Mouse (Mus musculus): ENCODE results near the gene Gm49388. TPM values are rescaled to one million over a fixed set of nuclear protein-coding genes. Genes with fewer than 3 reads are reported as not detected.
"Not testable (repeated sequence)": the region's sequence is repeated elsewhere in the genome, so short reads cannot be mapped to it uniquely, and the experiment has no call there.

Gm49388 gene
- polyA plus RNA-seq, 1 experiment from 2014 or later: not detected

DNA sequence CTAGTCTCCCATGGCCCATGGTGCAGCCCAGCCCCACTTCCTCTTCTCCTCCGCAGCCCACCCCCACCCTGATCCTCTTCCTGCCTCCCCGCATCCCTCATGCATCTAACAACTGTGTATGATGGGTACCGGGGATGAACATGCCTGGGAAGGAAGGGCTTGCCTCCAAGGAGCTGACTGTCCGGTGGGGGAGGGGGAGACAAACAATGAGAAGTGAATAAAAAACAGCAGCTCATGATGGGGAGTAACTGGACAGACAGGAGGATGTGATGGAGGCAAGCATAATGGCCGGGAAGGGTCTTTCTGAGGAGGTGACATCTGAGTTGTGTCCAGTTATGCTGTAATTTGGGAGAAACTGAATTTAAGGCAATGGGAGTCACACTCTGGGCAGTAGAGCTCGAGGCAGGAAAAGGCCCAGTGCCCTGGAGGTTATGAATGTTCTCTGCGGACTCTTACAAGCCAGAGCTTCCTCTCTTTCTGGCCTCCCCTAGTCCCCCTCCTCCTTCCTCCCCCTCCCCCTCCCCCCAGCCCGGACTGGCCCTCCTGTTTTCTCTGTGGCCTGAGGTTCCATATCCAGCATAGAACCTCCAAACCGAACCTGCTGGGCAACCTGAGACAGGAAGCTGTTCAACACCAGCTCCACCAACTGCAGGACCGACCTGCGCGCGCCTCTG, 35.6 kb downstream of the Gm49388 start:
- no peak overlapping the region for H3K4me2 ChIP-seq
- 29% methylated on average over 13 of the region's 13 CpGs for WGBS (ENCODE audit: insufficient replicate concordance)
- H3K4me3 ChIP-seq (replicated peaks): no peak overlapping the region
- no peak overlapping the region for H3K9ac ChIP-seq
- H3K4me1 ChIP-seq (replicated peaks): peaks cover 2% of the 10 kb centered on the region; the same call in 1 of the 2 replicates
- no peaks in the 10 kb centered on the region for H3K9me3 ChIP-seq (replicated peaks)
- no peak for ATAC-seq (ENCODE audit: insufficient read depth)
- H3K27me3 ChIP-seq: peaks cover 28% of the 10 kb centered on the region
- no peaks in the 10 kb centered on the region for H3K36me3 ChIP-seq (replicated peaks)
- no peak overlapping the region for H3K27ac ChIP-seq (replicated peaks)

DNA sequence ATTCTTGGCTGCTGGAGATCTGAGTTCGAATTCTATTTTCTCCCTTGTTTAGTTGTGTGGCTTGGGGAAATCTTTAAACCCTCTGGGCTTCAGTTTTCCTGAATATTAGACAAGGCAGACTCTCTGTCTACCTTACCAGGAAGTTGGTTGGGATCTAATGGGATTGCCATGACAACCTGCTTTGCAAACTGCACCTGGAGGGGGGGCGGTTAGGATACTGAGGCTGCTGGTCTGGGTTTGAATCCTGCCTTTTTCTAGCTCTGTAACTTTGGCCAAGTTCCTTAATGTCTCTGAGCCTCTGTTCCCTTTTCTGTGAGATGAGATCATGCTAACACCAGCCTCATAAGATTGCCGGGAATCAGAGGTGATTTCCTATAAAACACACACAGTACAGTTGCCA, 37.1 kb downstream of the Gm49388 start:
- Histone ChIP-seq H3K9me3 (replicated peaks) (no peaks in the 10 kb centered on the region), H3K4me1 (replicated peaks) (no peaks in the 10 kb centered on the region; the same call in 1 of the 2 replicates), H3K9ac (no peak overlapping the region), H3K27ac (replicated peaks) (no peak overlapping the region), H3K36me3 (replicated peaks) (no peaks in the 10 kb centered on the region), H3K27me3 (peaks cover 32% of the 10 kb centered on the region), H3K4me2 (no peak overlapping the region), H3K4me3 (replicated peaks) (no peak overlapping the region)
- no peak for ATAC-seq (ENCODE audit: insufficient read depth)
- WGBS (ENCODE audit: insufficient replicate concordance): 62% methylated on average over 3 of the region's 3 CpGs

DNA sequence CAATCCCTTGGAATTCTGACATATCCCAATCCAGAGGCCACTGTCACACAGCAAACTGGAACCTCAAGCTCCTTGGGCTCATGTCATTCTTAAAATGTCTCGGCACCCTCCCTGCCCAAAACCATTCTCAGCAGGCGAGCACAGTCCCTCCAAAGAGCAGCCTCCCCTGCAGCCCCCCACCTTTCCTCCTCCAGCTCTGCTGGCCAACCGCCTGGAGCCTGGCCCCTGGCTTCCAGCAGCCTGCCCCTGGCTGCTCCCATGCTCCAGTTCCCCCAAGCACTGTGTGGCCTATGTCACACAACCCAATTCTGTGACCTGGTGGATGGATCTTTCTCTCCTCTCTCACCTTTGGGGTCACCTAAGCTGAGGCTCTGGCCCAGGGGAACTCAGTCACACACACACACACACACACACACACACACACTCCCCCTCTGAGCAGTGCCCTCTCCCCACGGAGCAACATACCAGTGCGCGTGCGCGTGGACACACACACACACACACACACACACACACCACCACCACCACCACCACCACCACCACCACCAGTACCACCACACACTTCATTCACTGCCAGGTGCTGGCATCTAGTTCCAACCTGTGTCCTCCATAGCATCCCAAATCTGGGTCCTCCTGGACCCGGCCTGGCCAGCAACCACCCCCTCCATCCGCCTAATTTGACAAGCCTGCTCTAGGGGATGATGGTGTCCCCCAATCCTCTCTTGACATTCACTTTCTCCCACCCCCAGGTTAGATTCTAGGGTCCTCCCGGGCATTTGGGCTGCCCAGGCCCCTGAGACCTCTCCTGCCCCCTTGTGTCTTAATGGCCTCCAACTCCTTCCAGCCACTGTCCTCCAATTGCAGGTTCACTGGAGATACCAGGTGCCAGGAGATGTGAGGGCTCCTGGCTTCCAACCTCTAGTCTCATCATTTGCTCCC, 38.1 kb downstream of the Gm49388 start:
- Histone ChIP-seq H3K4me2 (peak overlapping the region; percentile 44; the same call in 1 of the 2 replicates), H3K4me3 (replicated peaks) (no peak overlapping the region; the same call in 1 of the 2 replicates), H3K4me1 (replicated peaks) (no peaks in the 10 kb centered on the region; the same call in 1 of the 2 replicates), H3K27ac (replicated peaks) (no peak overlapping the region), H3K9me3 (replicated peaks) (no peaks in the 10 kb centered on the region), H3K9ac (no peak overlapping the region), H3K27me3 (peaks cover 32% of the 10 kb centered on the region), H3K36me3 (replicated peaks) (no peaks in the 10 kb centered on the region)
- no peak for ATAC-seq (ENCODE audit: insufficient read depth)
- 67% methylated on average over 11 of the region's 11 CpGs for WGBS (ENCODE audit: insufficient replicate concordance)

DNA sequence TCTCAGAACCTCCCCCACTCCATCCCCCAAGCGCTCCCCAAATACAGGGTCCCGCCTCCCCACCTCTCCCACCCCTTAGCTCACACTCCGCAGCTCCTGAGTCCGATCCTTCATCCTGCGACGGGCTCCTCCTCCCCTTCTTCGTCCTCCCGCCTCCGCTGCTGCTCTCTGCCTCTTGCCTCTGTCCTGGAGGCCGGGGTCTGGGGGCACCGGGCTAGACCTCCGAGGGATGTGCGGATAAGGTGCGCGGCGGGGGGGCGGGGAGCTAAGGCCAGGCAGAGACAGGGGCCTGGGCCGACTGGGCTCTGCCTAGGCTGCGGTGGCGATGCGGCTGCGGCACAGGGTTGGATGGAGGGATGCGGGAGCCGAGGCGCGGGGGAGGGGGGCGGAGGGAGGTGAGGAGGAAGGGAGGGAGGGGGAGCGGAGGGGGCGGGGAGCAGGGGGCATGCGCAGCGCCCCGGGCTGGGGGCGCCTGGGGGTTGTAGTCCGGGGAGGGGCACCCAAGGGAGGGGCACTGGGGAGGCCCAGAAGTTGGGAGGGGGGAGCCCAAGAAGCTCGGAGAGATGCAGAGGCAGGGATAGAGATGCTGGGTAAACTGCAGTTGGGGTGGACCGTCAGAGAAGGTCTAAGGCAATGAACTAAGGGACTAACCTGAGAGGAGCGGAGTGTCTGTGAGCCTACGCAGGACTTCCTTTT, 38.9 kb downstream of the Gm49388 start, which contains the start of the genes Stx4a and Stx1b:
Stx4a (plus strand) TSS at position 119 of the 696 bp plus-strand sequence.
Stx1b (minus strand) TSS at position 374 of the 696 bp plus-strand sequence.
- no peak within 1 kb of the TSS; the same call in 1 of the 2 replicates for H3K4me3 ChIP-seq (replicated peaks)
- no peak within 1 kb of the TSS for H3K27ac ChIP-seq (replicated peaks)
- ATAC-seq (ENCODE audit: insufficient read depth): no peak
- H3K4me1 ChIP-seq (replicated peaks): no peaks in the 10 kb centered on the region; the same call in 1 of the 2 replicates
- 15% methylated on average over 36 of the region's 38 CpGs for WGBS (ENCODE audit: insufficient replicate concordance)
- no peak within 1 kb of the TSS for H3K9ac ChIP-seq
- no peaks in the 10 kb centered on the region for H3K9me3 ChIP-seq (replicated peaks)
- no peaks in the 10 kb centered on the region for H3K36me3 ChIP-seq (replicated peaks)
- peaks cover 32% of the 10 kb centered on the region for H3K27me3 ChIP-seq
- H3K4me2 ChIP-seq: peak within 1 kb of the TSS; percentile 44; the same call in 1 of the 2 replicates

DNA sequence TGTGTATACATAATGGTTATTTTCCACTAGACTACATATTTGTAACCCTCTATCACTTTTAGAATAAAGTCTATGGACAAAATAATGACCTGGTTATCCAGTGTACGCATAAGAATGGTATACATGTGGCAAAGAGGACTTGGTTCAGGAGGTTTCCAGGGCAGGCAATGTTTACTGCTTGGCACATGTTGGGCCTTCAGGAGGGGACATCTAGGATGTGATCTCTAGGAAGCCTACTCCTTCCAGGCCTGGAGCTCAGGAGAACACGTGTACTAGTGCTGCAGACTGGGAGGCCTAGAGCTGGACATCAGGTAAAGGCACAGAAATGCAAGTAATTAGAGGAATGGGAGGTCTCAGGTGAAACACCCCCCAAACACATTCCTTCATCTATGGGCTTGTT, 50.1 kb downstream of the Gm49388 start:
- H3K27me3 ChIP-seq: no peaks in the 10 kb centered on the region
- ATAC-seq (ENCODE audit: insufficient read depth): no peak
- no peaks in the 10 kb centered on the region for H3K9me3 ChIP-seq (replicated peaks)
- no peak overlapping the region for H3K4me3 ChIP-seq (replicated peaks)
- H3K9ac ChIP-seq: no peak overlapping the region
- H3K4me2 ChIP-seq: no peak overlapping the region
- no peak overlapping the region for H3K27ac ChIP-seq (replicated peaks)
- no peaks in the 10 kb centered on the region for H3K36me3 ChIP-seq (replicated peaks)
- WGBS (ENCODE audit: insufficient replicate concordance): 74% methylated on average over 2 of the region's 2 CpGs
- peaks cover 6% of the 10 kb centered on the region for H3K4me1 ChIP-seq (replicated peaks)

DNA sequence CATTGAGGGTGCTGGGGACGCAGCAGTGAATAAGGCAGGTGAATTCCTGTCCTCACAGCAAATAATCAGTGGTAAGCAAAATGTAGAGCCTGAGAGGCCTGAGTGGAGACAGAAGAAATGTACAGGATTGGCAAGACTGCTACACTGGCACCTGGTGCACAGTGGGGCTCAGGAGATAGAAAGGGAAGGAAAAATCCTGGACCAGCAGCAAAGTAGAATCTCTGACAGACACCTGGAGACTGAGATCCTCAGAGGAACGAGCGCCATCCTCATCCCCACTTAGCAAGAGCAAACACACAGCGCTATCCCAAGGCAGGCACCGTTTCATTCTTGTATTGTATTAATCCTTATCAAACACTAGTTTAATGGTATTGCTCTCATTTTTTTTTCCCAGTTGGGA, 52.1 kb downstream of the Gm49388 start:
- ATAC-seq (ENCODE audit: insufficient read depth): no peak
- Histone ChIP-seq H3K27ac (replicated peaks) (no peak overlapping the region), H3K9me3 (replicated peaks) (no peaks in the 10 kb centered on the region), H3K27me3 (no peaks in the 10 kb centered on the region), H3K4me3 (replicated peaks) (no peak overlapping the region), H3K9ac (no peak overlapping the region), H3K4me2 (no peak overlapping the region), H3K4me1 (replicated peaks) (peaks cover 23% of the 10 kb centered on the region), H3K36me3 (replicated peaks) (no peaks in the 10 kb centered on the region)
- 87% methylated on average over 5 of the region's 5 CpGs for WGBS (ENCODE audit: insufficient replicate concordance)

DNA sequence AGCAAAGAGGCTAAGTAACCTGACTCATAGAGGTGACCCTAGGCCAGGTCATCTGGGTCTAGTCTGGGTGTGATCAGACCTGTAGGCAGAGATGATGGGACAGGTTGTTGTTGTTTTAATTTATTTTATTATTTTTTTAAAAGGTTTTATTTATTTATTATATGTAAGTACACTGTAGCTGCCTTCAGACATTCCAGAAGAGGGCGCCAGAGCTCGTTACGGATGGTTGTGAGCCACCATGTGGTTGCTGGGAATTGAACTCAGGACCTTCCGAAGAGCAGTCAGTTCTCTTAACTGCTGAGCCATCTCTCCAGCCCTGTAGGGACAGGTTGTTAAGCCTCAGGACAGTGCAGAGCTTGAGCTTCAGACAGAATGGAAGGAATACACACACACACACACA, 52.5 kb downstream of the Gm49388 start:
- not testable (repeated sequence) for H3K9me3 ChIP-seq (replicated peaks)
- WGBS (ENCODE audit: insufficient replicate concordance): 73% methylated on average over 4 of the region's 4 CpGs

DNA sequence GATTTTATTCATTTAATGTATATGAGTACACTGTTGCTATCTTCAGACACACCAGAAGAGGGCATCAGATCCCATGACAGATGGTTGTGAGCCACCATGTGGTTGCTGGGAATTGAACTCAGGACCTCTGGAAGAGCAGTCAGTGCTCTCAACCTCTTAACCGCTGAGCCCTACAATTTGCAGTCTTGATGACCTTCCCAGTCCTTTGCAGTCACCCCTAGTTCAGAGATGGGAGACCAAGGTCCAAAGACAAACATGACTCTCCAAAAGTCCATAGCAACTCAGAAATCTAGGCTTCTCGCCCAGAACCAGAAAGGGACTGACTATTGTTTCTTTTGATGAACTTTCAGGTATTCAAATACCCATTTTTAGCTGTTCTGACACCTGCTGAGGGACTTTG, 54.6 kb downstream of the Gm49388 start:
- H3K4me2 ChIP-seq; H3K4me3 ChIP-seq (replicated peaks); H3K9ac ChIP-seq; H3K27me3 ChIP-seq; H3K9me3 ChIP-seq (replicated peaks); H3K27ac ChIP-seq (replicated peaks); ATAC-seq (ENCODE audit: insufficient read depth): not testable (repeated sequence)
- Histone ChIP-seq H3K4me1 (replicated peaks) (peaks cover 30% of the 10 kb centered on the region), H3K36me3 (replicated peaks) (peaks cover 13% of the 10 kb centered on the region)
- WGBS (ENCODE audit: insufficient replicate concordance): 80% methylated on average over 2 of the region's 2 CpGs

More for the DNA sequence above, 52.5 kb downstream of the Gm49388 start:
- not testable (repeated sequence) for H3K9ac ChIP-seq; H3K27me3 ChIP-seq; H3K4me3 ChIP-seq (replicated peaks); H3K4me2 ChIP-seq; H3K27ac ChIP-seq (replicated peaks); H3K36me3 ChIP-seq (replicated peaks); ATAC-seq (ENCODE audit: insufficient read depth)
- peaks cover 27% of the 10 kb centered on the region for H3K4me1 ChIP-seq (replicated peaks)

DNA sequence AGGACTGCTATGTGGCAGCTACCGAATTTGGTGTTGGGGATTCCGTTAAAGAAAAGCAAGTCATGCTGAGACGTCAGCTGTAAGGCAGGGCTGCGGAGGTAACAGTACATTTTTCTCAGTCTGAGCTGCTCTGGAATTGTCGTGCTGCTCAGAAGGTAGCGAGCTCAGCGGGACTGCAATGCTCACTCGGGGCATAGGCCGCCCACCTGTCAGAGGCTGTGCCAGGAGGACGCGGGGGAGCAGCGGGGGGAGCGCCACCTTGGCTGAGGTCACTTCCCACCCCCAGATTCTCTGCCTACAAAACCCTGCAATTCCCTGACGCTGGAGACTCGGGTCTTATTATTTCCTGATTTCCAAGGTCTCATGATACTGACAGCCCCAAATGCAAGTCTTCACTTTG, 55.5 kb downstream of the Gm49388 start:
- Histone ChIP-seq H3K9ac (peak overlapping the region; percentile 78), H3K27ac (replicated peaks) (peak overlapping the region; percentile 92), H3K4me2 (peak overlapping the region; percentile 100), H3K27me3 (no peaks in the 10 kb centered on the region), H3K9me3 (replicated peaks) (no peaks in the 10 kb centered on the region), H3K4me3 (replicated peaks) (peak overlapping the region; percentile 79), H3K4me1 (replicated peaks) (peaks cover 30% of the 10 kb centered on the region), H3K36me3 (replicated peaks) (peaks cover 13% of the 10 kb centered on the region)
- ATAC-seq (ENCODE audit: insufficient read depth): 0 out of 2 replicates have a peak, but pooled peaks have one; percentile 13
- WGBS (ENCODE audit: insufficient replicate concordance): 6% methylated on average over 15 of the region's 15 CpGs

DNA sequence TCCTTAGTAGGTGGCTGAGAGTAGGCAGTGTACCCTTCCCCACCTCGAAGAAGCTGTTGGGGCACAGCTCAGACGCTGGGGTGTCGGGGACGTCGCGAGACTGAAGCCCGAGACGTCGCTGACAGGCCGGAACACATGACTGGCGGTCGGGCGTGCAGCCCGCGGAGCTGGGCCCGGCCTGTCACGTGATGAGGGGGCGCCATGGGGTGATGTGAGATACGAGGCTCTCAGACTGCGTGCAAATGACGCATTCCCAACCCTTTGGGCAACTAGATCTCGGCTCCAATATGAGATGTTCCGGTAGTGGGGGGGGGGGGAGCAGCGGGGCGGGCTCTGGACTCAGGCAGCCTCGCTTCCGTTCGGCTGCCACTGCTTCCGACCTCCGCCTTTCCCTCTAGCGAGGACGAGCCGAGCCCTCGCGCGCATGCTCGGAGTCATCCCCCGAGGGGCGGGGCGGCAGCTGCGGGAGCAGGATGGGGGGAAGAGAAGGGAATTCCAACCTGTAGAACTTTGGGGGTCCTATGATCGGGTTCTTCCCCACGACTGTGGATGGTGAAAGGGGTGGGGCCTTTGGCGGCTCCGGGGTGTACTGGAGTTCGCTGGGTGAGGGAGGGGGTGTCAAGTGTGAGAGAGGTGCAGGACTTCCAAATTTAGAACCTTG, 56.1 kb downstream of the Gm49388 start:
- under 1% methylated on average over 46 of the region's 46 CpGs for WGBS (ENCODE audit: insufficient replicate concordance)
- peak overlapping the region; percentile 100 for H3K4me2 ChIP-seq

More for the DNA sequence above, 56.1 kb downstream of the Gm49388 start:
- Histone ChIP-seq H3K9me3 (replicated peaks) (no peaks in the 10 kb centered on the region), H3K4me3 (replicated peaks) (peak overlapping the region; percentile 79), H3K27me3 (no peaks in the 10 kb centered on the region), H3K4me1 (replicated peaks) (peaks cover 30% of the 10 kb centered on the region), H3K27ac (replicated peaks) (peak overlapping the region; percentile 92), H3K36me3 (replicated peaks) (peaks cover 18% of the 10 kb centered on the region), H3K9ac (peak overlapping the region; percentile 78)
- peak; percentile 86 for ATAC-seq (ENCODE audit: insufficient read depth)
